Mouse (Mus musculus): ENCODE measurements around the gene Ubtd1.
"Not testable (repeated sequence)": the region's sequence is repeated elsewhere in the genome, so short reads cannot be mapped to it uniquely, and the experiment has no call there.

Gene Ubtd1

DNA sequence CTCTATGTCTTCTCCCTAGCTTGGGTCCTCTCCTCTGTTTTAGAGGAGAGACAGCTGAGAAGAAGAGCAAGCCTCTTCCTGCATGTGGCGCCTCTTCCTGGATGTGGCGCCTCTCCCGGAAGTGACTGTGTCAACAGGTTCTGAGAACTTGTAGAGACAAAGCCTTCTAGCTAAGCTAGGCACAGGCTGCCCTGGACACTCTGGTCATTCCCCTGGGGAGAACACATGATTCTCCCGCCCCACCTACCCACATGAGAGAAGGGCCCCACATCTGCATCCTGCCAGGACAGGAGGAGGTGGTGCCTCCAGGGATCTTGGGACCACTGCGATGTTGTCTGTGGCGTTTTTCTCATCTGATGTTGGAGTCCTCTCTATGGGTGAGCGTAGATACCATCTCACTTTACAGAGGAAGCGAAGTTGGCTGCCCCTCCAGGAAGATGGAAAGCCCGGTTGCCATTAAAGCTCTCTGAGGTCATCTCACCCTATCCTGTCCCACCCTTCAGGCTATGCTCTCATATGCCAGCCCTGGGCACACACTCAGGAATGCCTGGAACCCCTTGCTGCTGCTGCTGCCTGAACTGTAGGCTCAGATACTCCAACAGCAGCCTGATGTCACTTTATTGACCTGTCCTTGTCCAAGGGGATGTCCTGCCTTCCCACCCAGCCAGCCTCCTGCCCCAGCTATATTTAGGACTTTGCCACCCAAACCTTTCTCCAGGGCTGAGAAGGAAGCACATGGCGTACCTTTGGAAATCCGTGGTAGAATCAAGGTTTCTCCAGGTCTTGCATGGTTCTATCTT lies 87.1 kb downstream of the Ubtd1 start:
- DNase-seq (ENCODE audit: low read depth) = no peak

DNA sequence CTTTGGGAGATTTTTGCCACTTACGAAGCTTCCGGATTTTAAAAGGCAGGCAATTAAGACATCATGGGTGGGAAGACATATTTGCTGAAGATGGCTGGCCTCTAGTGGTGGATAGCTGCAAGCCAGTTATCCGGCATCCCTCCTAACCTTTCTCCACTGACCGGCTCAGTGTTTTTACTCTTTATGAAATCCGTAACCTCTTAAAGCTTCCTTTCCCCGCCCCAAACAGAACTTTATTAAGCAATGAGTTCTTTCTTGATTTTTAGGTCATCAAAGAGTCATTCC lies 87.6 kb downstream of the Ubtd1 start:
- peak; percentile 73 for DNase-seq (ENCODE audit: low read depth)

DNA sequence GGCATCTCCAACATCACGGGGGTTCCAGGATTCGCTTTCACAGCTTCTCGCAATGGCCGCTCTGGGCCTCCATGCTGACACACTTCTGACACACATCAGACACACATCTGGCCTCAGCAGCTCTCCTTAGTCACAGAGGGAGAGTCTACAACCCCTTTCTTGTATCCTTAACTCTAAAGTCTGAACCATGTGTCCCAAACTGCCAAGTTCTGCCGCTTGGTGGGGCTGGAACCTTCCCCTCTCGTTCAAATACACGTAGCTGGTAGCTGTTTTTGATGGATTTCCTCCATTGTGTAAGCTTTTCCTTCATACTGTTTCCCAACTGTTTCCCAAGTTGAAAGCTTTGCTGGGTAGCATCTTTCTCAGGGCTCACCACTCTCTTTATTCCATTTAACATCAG lies 89.7 kb downstream of the Ubtd1 start:
- peak; percentile 78 for DNase-seq (ENCODE audit: low read depth)

DNA sequence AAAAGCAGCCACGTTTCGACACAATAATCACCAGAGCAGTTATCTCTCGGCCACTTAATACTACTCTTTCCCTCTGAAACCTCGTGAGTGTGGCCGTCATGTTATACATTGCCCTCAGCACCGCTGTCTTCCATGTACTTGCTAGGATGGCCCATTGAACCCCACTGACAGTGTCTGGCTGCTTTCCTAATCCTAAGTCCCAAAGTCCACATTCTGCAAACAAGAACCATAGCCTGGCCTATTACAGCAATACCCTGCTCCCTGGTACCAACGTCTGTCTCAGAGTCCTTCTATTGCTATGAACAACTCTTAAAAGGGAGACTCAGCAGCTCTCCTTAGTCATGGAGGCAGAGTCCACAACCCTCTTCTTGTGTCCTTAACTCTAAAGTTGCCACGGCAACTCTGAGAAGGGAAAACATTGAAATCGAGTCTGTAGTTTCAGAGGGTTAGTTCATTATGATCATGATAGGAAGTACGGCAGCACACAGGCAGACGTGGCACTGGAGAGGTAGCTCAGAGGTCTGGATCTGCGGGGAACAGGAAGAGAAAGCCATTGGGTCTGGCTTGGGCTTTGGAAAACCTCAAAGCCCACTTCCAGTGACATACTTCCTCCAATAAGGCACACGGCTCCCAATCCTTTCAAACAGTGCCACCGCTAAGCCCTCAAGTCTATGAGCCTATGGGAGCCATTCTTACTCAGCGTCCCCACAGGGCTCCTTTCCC lies 90.5 kb downstream of the Ubtd1 start:
- DNase-seq (ENCODE audit: low read depth) = no peak

DNA sequence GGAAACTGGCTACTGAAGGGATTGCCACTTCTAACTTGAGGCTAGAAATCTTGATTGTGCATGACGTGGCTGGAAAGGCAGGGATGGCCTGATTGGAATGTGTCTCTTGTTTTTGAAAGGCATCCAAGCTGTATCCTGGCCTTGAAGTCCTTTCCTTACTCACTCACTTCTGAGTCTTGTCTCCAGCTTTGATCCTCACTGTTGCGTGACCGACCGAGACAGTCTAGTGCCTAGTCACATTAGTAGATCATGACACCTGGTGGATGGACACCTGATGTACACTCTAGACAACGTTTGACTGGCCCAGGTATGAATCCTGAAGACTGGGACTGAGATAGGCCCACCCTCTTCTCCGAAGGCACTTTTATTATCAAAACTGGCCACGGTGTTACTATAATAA lies 91.2 kb downstream of the Ubtd1 start:
- DNase-seq (ENCODE audit: low read depth) = no peak

DNA sequence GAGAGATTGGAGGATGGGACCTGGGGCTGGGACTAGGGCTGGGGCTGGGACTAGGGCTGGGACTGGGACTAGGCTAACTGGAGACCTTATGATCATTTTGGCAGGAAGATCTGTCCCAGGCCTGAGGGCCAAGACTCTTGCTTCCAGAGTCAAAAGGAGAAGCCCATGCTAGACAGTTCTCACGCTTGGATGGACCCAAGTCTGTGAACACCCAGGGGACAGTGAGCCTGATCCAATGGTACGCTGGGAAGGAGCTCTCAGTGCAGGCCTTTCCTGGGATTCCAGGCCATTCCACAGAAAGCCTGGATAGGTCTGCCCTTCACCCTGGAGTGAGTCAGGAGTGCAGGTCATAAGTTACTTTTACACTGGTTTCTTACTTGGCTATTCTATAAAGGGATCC lies 93.5 kb downstream of the Ubtd1 start:
- DNase-seq (ENCODE audit: low read depth) = no peak

DNA sequence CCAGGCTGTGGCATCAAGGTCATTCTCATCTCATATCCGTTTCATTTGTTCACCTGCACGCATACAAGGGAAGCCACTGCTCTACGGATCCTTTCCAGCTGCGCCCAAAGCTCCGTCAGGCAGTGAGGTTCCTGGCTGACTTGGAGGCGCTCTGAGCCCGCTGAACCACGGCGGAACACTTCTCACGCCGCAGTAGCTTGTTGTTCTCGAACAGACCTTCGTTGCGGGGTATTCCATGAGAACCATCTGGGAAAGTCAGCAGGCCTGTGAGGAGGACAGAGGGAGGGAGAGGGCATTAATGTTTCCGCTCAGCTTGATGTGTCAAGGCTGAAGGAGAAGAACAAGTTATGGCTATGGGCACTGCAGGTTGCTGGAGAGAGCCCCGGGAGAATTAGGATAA lies 94.4 kb downstream of the Ubtd1 start:
- DNase-seq (ENCODE audit: low read depth) = no peak

DNA sequence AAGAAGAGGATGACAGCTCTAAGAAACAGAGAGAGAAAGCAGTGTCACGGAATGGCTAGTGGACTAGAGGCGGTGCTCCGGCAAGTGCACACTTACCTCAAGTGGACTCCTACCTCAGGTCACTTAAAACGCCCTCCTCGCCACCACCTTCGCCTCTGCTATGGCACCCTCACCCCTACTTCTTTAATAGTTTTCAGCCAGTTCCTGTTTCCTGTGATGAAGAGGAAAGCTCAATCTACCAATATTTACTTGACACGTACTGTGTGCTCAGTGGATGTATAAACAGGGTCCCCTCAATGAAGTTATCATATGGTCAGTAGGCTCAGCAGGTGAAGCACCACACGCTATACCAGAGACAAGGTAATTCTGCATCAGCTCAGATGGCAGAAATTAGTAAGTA lies 97.0 kb downstream of the Ubtd1 start:
- DNase-seq (ENCODE audit: low read depth) = no peak

DNA sequence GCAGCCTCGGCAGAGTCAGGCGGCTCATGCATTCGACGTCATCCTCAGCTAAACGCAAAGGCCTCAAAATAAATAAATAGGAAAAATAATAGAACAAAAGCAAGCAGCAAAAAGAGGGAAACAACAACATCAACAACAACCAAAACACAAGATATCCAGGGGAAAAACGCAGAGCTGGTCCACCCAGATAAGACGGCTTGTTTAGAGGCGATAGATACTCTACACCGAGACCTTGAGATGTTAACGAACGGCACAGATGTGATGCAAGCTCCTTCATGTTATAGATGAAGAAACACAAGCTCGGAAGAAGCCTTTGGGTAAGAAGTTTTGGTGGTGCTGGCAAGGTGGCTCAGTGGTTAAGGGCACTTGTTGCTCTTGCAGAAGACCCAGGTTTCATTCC lies 97.4 kb downstream of the Ubtd1 start:
- no peak for DNase-seq (ENCODE audit: low read depth)

DNA sequence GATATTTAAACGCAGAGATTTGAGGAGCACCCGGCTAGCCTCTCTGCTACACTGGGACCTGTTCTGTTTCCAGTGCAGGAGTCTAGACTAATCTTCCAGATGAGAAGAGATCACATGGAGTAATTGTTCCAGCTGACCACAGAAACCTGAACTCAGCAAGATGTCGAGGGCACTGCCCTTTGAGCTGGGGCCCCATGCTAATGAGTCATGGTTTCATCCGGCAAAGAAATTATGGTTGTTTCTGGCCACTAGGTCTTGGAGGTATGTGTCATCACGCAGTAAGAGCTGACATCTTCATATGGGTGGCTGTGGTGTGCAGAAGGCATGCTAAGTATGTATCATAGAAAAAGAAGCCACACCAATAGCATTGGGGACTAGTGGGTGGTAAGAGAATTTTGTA lies 98.4 kb downstream of the Ubtd1 start:
- peak; percentile 72 for DNase-seq (ENCODE audit: low read depth)

DNA sequence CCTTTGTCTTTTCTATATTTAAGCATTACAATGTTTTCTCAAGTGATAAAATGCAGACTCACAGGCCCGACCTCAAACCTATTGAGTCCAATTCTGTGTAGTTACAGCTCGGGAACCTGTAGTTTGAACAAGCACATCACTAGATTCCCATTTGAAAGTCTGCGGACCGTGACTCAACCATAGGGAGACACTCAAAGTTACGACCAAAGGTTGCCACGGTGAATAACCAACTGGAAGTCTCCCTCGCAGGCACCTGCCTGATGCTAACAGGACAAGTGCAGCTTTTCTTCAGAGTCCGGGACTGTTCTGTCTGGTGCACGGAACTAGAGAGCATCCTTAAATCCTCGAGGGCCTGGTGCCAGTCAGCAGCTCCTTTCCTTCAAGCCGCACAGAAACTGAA lies 98.9 kb downstream of the Ubtd1 start:
- DNase-seq (ENCODE audit: low read depth) = no peak

DNA sequence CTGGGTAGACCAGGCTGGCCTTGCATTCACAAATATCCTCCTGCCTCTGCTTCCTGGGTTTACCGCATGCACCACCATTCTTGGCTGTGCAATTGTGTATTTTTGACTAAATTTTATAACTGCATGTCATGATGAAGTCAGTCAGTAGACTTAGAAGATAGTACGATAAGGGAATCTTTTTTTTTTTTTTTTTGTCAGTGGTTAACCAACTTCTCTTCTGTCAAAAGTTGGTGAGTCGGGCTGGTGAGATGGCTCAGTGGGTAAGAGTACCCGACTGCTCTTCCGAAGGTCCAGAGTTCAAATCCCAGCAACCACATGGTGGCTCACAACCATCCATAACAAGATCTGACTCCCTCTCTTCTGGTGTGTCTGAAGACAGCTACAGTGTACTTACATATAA lies 100.0 kb downstream of the Ubtd1 start:
- not testable (repeated sequence) for DNase-seq (ENCODE audit: low read depth)

All from NIH3T3 (cell line).